Mouse (Mus musculus): Measurements from ENCODE around the gene Mfng. TPM values are rescaled to one million over a fixed set of nuclear protein-coding genes. Genes with fewer than 3 reads are reported as not detected.
A peak's percentile ranks its signal among the peaks of the same experiment; 100 is the strongest.

Mfng gene
- polyA plus RNA-seq, 1 experiment: 3.8 TPM

- no peak for DNase-seq
- 20% methylated on average over 2 of the region's 2 CpGs for WGBS
Observed at GRCm38 (mm10) chr15:78806614-78807013, 33.3 kb upstream of the Mfng start.

GRCm38 (mm10) chr15:78805351-78805750 lies 32.1 kb upstream of the Mfng start:
- Histone ChIP-seq H3K4me3 (replicated peaks; ENCODE audit: insufficient read depth, low read depth, low read length) (no peak overlapping the region), H3K27ac (ENCODE audit: insufficient read depth, low read length) (no peak overlapping the region), H3K27me3 (ENCODE audit: control insufficient read depth, insufficient read depth, low read length) (no peaks in the 10 kb centered on the region; the same call in 1 of the 2 replicates), H3K4me1 (ENCODE audit: control insufficient read depth, insufficient read depth, low read length) (peaks cover 6% of the 10 kb centered on the region)
- TF ChIP-seq POLR2A (IDR thresholded peaks at IDR 0.05; ENCODE audit: borderline replicate concordance, insufficient read depth, low read length) (no peak), CTCF (IDR thresholded peaks at IDR 0.05; ENCODE audit: borderline replicate concordance, insufficient read depth, low read depth, low read length) (no peak)
- no peak for DNase-seq
- WGBS: 71% methylated on average over 2 of the region's 2 CpGs

More at GRCm38 (mm10) chr15:78806614-78807013, 33.3 kb upstream of the Mfng start:
- no peak overlapping the region for H3K27ac ChIP-seq (ENCODE audit: insufficient read depth, low read length)
- no peak overlapping the region for H3K4me3 ChIP-seq (replicated peaks; ENCODE audit: insufficient read depth, low read depth, low read length)
- H3K27me3 ChIP-seq (ENCODE audit: control insufficient read depth, insufficient read depth, low read length): no peaks in the 10 kb centered on the region; the same call in 1 of the 2 replicates
- H3K4me1 ChIP-seq (ENCODE audit: control insufficient read depth, insufficient read depth, low read length): peaks cover 6% of the 10 kb centered on the region
- TF ChIP-seq CTCF (IDR thresholded peaks at IDR 0.05; ENCODE audit: borderline replicate concordance, insufficient read depth, low read depth, low read length) (no peak), POLR2A (IDR thresholded peaks at IDR 0.05; ENCODE audit: borderline replicate concordance, insufficient read depth, low read length) (no peak)

GRCm38 (mm10) chr15:78804326-78804725 lies 31.1 kb upstream of the Mfng start:
- 67% methylated on average over 6 of the region's 6 CpGs for WGBS

GRCm38 (mm10) chr15:78803499-78803900 lies 30.2 kb upstream of the Mfng start:
- WGBS: 49% methylated on average over 8 of the region's 8 CpGs
- DNase-seq: no peak
- Histone ChIP-seq H3K27ac (ENCODE audit: insufficient read depth, low read length) (no peak overlapping the region), H3K27me3 (ENCODE audit: control insufficient read depth, insufficient read depth, low read length) (no peaks in the 10 kb centered on the region; the same call in 1 of the 2 replicates), H3K4me1 (ENCODE audit: control insufficient read depth, insufficient read depth, low read length) (peaks cover 6% of the 10 kb centered on the region), H3K4me3 (replicated peaks; ENCODE audit: insufficient read depth, low read depth, low read length) (no peak overlapping the region)
- TF ChIP-seq CTCF (IDR thresholded peaks at IDR 0.05; ENCODE audit: borderline replicate concordance, insufficient read depth, low read depth, low read length) (no peak), POLR2A (IDR thresholded peaks at IDR 0.05; ENCODE audit: borderline replicate concordance, insufficient read depth, low read length) (no peak)

More at GRCm38 (mm10) chr15:78804326-78804725, 31.1 kb upstream of the Mfng start:
- Histone ChIP-seq H3K4me1 (ENCODE audit: control insufficient read depth, insufficient read depth, low read length) (peaks cover 6% of the 10 kb centered on the region), H3K4me3 (replicated peaks; ENCODE audit: insufficient read depth, low read depth, low read length) (no peak overlapping the region), H3K27me3 (ENCODE audit: control insufficient read depth, insufficient read depth, low read length) (no peaks in the 10 kb centered on the region; the same call in 1 of the 2 replicates), H3K27ac (ENCODE audit: insufficient read depth, low read length) (no peak overlapping the region)
- DNase-seq: no peak
- TF ChIP-seq CTCF (IDR thresholded peaks at IDR 0.05; ENCODE audit: borderline replicate concordance, insufficient read depth, low read depth, low read length): no peak
- no peak for TF ChIP-seq POLR2A (IDR thresholded peaks at IDR 0.05; ENCODE audit: borderline replicate concordance, insufficient read depth, low read length)

GRCm38 (mm10) chr15:78802776-78803391 lies 29.6 kb upstream of the Mfng start, which contains the start of gene Card10:
Gene Card10 (minus strand): TSS chr15:78803042.
- peak within 1 kb of the TSS; percentile 25 for H3K4me3 ChIP-seq (replicated peaks; ENCODE audit: insufficient read depth, low read depth, low read length)
- peaks cover 6% of the 10 kb centered on the region for H3K4me1 ChIP-seq (ENCODE audit: control insufficient read depth, insufficient read depth, low read length)
- H3K27ac ChIP-seq (ENCODE audit: insufficient read depth, low read length): no peak within 1 kb of the TSS
- WGBS: 6% methylated on average over 67 of the region's 70 CpGs
- TF ChIP-seq POLR2A (IDR thresholded peaks at IDR 0.05; ENCODE audit: borderline replicate concordance, insufficient read depth, low read length) (no peak), CTCF (IDR thresholded peaks at IDR 0.05; ENCODE audit: borderline replicate concordance, insufficient read depth, low read depth, low read length) (no peak)
- no peaks in the 10 kb centered on the region; the same call in 1 of the 2 replicates for H3K27me3 ChIP-seq (ENCODE audit: control insufficient read depth, insufficient read depth, low read length)
- DNase-seq: no peak

- DNase-seq: no peak
- TF ChIP-seq CTCF (IDR thresholded peaks at IDR 0.05; ENCODE audit: borderline replicate concordance, insufficient read depth, low read depth, low read length) (no peak), POLR2A (IDR thresholded peaks at IDR 0.05; ENCODE audit: borderline replicate concordance, insufficient read depth, low read length) (no peak)
- Histone ChIP-seq H3K4me3 (replicated peaks; ENCODE audit: insufficient read depth, low read depth, low read length) (peak overlapping the region; percentile 25), H3K27me3 (ENCODE audit: control insufficient read depth, insufficient read depth, low read length) (no peaks in the 10 kb centered on the region; the same call in 1 of the 2 replicates), H3K27ac (ENCODE audit: insufficient read depth, low read length) (no peak overlapping the region), H3K4me1 (ENCODE audit: control insufficient read depth, insufficient read depth, low read length) (peaks cover 6% of the 10 kb centered on the region)
- 6% methylated on average over 59 of the region's 67 CpGs for WGBS
Observed at GRCm38 (mm10) chr15:78801971-78802741, 28.9 kb upstream of the Mfng start.

GRCm38 (mm10) chr15:78801571-78801970 lies 28.3 kb upstream of the Mfng start:
- H3K4me3 ChIP-seq (replicated peaks; ENCODE audit: insufficient read depth, low read depth, low read length): no peak overlapping the region
- DNase-seq: no peak
- WGBS: 77% methylated on average over 9 of the region's 9 CpGs
- H3K27ac ChIP-seq (ENCODE audit: insufficient read depth, low read length): no peak overlapping the region
- H3K4me1 ChIP-seq (ENCODE audit: control insufficient read depth, insufficient read depth, low read length): no peaks in the 10 kb centered on the region; the same call in none of the 2 replicates
- no peaks in the 10 kb centered on the region; the same call in 1 of the 2 replicates for H3K27me3 ChIP-seq (ENCODE audit: control insufficient read depth, insufficient read depth, low read length)
- TF ChIP-seq CTCF (IDR thresholded peaks at IDR 0.05; ENCODE audit: borderline replicate concordance, insufficient read depth, low read depth, low read length) (no peak), POLR2A (IDR thresholded peaks at IDR 0.05; ENCODE audit: borderline replicate concordance, insufficient read depth, low read length) (no peak)
